Mouse (Mus musculus) gonadal fat pad, adult 2 months (tissue): ENCODE results near the gene Ist1. TPM values are rescaled to one million over a fixed set of nuclear protein-coding genes. Genes with fewer than 3 reads are reported as not detected.

Experiments used
- DNase-seq: peaks from one replicate; pipeline ENCODE4 v3.0.0-alpha.2; 2012; ENCODE audit warnings: low read depth
- polyA plus RNA-seq: library from polyadenylated mRNA; depleted of rRNA; stranded (reverse); fragments of >200 nt; gene quantifications from 2 replicates; pipeline ENCODE4 v1.2.3, GENCODE M21; 2012; rRNA removed

The Ist1 gene
- polyA plus RNA-seq, result 53.2 and 58.4 TPM in 2 replicates

DNA sequence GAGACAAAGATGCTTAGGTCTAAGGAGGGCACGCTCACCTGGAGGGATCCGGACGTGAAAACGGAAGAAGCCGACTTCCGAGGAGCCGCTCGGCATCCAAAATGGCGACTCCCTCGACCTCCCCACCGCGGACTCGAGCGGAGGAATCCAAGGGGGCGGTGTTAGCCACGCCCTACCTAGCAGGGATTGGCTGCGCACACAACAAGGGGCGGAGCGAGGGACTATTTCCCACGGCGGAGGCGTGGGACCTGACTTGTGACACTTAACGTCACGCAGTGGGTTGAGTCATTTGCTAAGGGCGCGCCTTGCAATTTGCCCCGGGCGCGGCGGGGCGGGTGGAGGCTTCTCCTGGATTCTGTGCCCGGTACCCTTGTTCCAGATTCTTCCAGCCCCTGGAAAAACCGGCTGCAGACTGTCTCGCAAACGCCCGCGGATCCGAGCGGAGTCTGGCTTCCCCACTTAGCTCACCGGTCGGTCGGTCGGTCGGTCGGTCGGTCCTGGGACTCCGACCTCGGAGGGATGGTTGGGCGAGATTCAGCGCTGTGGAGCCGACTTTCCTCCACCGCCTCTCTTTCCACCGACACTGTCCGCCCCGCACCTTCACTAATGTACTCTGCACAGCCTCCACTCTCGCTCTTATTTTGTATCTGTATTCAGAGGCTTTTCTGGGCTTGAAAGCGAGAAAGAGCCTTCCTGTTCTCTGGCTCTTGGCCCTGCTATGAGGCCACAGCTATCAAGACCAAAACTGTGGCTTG, at the start of gene Ist1:
Ist1 (minus strand) TSS at position 115 of the 755 bp plus-strand sequence.
- DNase-seq, result peak; percentile 85

DNA sequence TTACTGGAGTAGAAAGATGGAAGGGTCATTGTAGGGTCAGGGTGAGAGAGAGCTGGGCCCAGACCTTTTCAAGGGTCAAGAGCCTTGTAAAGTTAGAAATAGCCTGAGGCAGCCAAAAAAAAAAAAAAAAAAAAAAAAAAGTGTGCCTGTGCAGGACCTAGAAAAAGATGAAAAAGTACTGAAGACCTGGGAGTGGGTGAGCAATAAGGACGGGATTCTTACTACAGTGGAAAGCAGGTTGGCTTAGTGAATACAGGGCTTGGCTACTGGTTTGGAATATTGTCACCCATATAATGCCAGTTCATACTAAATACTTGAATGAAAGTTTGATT, 45.0 kb upstream of the Ist1 start:
- no peak for DNase-seq

DNA sequence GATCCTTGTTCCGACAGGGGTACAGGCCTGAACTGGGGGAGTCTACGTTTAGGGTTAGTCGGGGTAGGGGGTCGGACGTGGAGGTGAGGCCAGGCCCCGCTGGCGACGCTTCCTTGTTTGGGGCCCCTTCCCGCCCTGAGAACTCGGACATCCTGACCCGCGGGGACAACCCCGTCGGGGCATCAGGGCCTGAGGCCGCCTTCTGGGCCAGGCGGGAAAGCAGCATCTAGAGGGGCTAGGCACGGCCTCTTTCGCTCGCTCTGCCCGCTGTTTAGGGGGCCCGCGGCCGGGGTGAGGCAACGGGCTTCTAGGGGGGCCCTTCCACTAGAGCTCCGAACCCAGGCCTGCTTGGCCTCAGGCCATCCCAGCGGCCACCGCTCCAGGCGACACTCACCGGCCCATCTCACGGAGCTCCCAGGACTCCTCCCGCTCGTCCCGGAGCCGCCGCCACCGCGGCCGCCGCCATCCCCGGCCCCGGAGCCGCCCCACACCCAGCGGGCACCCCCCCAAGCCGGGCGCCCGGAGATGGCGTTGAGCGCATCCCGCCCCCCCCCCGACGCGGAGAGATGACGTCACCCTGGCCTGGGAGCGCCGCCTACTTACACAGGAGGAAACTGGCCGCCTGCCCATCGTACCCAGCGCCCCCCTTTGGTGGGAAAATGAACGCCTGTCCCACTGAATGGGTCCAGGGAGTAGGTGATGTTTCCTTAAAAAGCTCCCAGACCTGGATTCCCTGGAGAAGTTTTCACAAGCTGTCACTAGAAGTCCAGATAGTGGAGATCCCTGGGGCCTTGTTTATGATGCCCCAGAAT, 44.4 kb upstream of the Ist1 start, which contains the start of gene Atxn1l:
Atxn1l (minus strand) TSS at position 503 of the 812 bp plus-strand sequence.
- no peak for DNase-seq

DNA sequence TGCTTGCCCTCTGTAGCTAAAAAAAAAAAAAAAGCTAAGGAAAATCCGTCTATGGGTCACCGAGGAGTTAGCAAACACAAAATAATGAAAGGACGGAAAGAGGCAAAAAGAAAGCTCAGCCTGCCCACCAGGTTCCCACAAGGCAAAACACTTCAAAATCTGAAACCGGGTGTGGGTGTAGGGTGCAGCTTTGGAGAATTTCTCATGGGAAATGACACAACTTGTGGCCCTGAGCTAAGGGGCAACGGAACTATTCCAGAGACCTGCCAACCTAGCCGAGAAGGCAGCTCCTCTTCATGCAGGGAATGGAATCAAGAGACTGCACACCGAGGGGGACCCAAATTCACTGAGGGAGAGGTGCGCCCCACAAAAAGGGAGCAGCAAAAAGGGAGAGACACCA, 43.8 kb upstream of the Ist1 start:
- no peak for DNase-seq

DNA sequence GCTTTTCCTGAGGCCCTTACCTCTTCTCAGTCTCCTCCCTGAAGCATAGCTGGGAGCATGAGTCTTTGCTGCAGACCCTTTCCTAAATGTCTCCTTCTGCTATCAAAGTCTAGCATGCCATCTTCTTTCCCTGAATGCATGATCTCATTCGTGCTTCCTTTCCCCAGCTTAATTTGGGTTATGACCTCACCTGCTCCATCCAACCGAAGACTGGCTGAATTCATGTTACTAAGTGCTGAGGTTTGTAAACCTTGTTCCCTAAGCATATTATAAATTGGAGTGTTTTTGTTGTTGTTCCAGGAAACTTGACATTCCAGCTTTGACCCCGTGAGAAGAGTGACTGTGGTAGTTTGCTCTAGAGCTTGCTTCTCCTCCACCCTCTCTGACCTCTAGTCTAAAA, 41.0 kb upstream of the Ist1 start:
- DNase-seq, result no peak

GRCm38 (mm10) chr8:109731012-109731411, 38.0 kb upstream of the Ist1 start:
- no peak for DNase-seq

GRCm38 (mm10) chr8:109725106-109725505, 32.0 kb upstream of the Ist1 start:
- DNase-seq, result no peak

- no peak for DNase-seq
Observed at GRCm38 (mm10) chr8:109714961-109715360, 21.9 kb upstream of the Ist1 start.

GRCm38 (mm10) chr8:109712521-109712920, 19.5 kb upstream of the Ist1 start:
- no peak for DNase-seq

DNA sequence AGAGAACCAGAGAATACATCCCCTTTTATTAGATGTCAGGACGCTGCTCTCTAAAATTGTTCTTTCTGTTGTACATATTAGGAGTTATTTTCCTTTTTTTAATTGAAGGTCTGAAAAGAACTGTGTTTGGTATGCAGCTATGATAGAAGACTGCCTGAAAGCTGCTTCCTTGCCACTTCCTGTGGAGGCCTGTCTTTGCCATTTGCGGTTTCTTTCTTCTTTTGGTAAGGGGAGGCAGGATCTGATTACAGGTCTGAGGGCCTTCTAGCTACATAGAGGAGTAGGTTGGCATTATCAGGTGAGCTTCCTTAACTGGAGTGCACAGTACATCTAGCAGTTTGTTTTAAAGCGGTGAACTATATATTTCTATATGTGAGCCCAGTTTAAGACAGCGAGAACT, 14.9 kb upstream of the Ist1 start:
- no peak for DNase-seq

DNA sequence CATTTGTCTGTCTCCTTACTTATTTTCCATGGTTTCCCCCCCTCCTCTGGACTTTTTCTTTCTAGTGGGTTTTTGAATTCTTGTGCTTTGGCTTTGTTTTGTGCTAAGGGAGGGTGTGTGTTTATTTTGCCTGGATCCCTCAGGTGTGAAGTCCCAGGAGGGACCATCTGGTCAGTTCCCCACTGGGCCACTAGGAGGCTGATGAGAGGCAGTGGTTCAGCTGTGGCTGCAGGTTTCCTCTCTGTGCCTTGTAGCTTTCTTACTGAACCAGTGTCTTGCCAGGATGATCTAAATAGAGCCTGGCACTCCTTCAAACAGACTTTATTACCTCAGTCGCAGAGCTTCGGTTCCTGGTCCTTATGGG, 13.8 kb upstream of the Ist1 start:
- no peak for DNase-seq

GRCm38 (mm10) chr8:109706076-109706873, 13.2 kb upstream of the Ist1 start:
- DNase-seq, result no peak

GRCm38 (mm10) chr8:109705320-109706075, 12.4 kb upstream of the Ist1 start, which contains the start of gene Zfp821:
Zfp821 (plus strand) TSS chr8:109705546.
- DNase-seq, result no peak

DNA sequence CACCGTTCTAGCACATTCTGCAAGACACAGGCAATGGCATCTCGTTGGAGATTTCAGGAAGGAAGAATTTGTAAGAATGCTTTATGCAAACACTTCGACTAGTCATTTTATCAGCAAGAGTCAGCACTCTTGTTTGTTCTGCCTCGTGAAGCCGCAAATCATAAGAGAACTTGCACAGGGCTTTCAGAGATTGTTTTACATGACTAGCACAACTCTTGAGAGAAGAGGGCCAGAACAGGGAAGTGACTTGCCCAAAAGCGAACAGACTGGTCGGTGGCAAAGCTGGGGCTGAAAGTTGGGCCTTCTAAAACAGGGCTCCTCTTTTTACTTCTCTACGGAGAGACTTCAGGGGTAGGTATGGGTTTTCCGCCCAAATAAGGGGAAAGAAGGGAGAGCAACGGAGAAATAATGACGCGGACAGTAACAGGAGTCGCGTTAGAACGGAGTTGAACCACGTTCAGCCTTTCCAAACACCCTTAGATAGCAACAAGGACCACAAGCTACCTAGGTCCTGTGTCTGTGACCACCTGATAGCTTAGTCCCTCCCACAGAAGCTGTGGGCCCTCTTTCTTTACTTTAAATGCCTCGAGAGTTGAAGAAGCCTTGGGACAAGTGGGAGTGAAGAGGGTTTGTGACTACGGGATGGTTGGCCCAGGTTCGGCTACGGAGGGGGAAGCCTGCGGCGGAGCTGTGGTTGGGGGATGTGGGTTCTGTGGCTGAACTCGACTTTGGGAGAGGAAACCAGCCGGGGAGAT, 11.7 kb upstream of the Ist1 start:
- DNase-seq, result no peak

GRCm38 (mm10) chr8:109698477-109698876, 5.4 kb upstream of the Ist1 start:
- DNase-seq, result no peak

DNA sequence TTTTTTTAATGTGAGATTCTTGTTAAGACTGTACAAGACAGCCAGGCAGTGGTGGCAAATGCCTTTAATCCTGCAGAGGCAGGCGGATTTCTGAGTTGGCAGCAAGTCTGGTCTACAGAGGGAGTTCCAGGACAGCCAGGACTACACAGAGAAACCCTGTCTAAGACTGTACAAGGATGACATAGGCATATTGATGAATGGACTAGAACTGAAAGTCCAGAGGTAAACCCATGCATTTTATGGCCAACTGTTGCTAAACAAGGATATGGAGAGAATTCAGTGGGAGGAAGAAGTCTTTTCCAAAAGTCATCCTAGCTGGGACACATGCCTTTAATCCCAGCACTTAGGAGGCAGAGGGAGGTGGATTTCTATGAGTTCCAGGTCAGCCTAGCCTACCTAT, 4.7 kb upstream of the Ist1 start:
- DNase-seq, result peak; percentile 89

- no peak for DNase-seq
Observed at GRCm38 (mm10) chr8:109694154-109694553, 1.1 kb upstream of the Ist1 start.

DNA sequence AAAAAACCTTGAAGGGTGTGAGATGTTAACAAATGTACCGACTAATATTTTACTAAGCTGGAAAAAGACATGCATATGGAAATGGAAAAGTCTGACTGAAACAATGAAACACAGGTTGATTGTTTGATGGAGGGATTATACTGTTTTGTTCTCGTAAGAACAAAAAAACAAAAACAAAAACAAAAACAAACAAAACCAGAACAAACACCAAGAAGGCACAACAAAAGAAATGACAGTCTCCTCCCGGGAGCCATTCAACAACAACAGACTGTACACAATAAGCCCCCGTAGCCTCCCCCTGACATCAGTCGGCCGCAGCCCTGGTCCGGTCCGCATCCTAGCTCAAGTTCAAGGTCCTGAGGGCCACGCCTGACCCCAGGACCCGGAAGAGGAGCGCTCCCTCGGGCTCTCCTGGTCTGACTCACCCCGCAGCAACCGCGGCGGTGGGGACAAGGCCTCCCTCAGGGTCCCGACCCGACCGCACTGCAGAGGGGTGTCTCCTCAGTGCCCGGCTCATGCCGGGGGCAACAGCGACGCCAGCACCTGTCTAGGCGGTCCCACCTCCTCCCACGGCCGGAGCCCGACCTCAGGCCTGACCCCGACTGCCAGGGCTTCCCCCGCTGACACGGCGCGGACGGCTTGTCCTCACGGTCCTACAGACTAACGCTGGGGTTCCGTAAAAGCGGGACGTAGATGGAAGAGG, 466 bp downstream of the Ist1 start:
- no peak for DNase-seq

DNA sequence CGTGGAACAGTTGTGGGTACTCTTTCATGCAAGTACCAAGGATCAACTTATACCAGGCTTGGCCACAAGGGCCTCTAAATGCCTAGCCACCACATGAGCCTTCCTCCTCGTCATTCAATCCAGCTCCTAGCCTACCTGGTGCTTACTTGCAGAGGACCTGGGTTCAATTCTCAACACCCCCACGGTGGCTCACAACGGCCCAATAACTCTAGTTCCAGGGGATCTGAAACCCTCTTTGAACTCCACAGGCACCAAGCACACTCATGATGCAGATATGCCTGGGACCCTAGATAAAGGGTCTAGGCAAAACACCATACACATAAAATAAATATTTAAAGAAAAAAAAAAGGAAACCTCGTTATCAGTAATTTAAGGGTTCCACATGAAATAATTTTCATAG, 1.3 kb downstream of the Ist1 start:
- DNase-seq, result no peak

GRCm38 (mm10) chr8:109687248-109687647, 5.8 kb downstream of the Ist1 start:
- no peak for DNase-seq
